Mouse (Mus musculus) testis, adult 2 months (tissue): Measurements from ENCODE around the gene March7.

Experiments
- CTCF ChIP-seq: fragments of 200-500 bp; IDR thresholded peaks from 2 replicates; pipeline ENCODE4 v1.5.1; 2012; ENCODE audit warnings: low read depth, mild to moderate bottlenecking, inconsistent platforms, low read length, moderate library complexity; ENCODE audit not compliant: control insufficient read depth, insufficient read depth, insufficient replicate concordance
- POLR2A ChIP-seq: fragments of 200-500 bp; IDR thresholded peaks from 2 replicates; pipeline ENCODE4 v1.6.1; 2012; ENCODE audit warnings: low read depth, mild to moderate bottlenecking, inconsistent platforms, low read length, moderate library complexity; ENCODE audit not compliant: control insufficient read depth

DNA sequence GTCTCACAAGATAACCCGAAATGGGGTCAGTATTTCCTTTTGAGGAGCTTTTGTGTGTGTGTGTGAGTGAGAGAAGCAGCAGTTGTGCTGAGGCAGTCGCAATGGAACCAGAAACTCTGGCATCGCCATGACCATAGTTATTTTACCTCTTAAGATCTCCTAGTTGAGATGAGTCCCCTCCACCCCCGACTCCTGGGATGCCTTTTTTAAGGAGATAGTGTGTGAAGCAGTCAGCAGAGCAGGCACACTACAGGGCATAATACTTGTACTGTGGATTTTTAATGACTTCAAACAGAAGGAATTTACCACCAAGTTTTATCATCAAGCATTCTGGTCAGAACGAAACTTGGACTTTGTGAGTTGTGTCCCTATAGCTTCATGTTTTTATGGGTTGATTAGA lies 1.1 kb downstream of the March7 start:
- TF ChIP-seq POLR2A = no peak
- TF ChIP-seq CTCF = no peak
